Mouse (Mus musculus): ENCODE data around the gene Cdk14. TPM values are rescaled to one million over a fixed set of nuclear protein-coding genes. Genes with fewer than 3 reads are reported as not detected.

Cdk14 gene
- polyA plus RNA-seq, 1 experiment from 2014 or later = 30.6 TPM

- no peak overlapping the region for H3K9ac ChIP-seq (replicated peaks; ENCODE audit: low read depth, low read length)
- WGBS = 8% methylated on average over 6 of the region's 6 CpGs
- H3K27ac ChIP-seq (ENCODE audit: low read length) = no peak overlapping the region; the same call in 1 of the 2 replicates
- ATAC-seq = peak; percentile 73
- no peaks in the 10 kb centered on the region for H3K36me3 ChIP-seq (ENCODE audit: control insufficient read depth, insufficient read depth)
- no peak overlapping the region for H3K4me3 ChIP-seq (replicated peaks; ENCODE audit: low read length)
- no peak overlapping the region for H3K4me2 ChIP-seq (ENCODE audit: low read length)
- no peaks in the 10 kb centered on the region for H3K9me3 ChIP-seq (ENCODE audit: control insufficient read depth, low read length)
- no peaks in the 10 kb centered on the region for H3K27me3 ChIP-seq (replicated peaks; ENCODE audit: control insufficient read depth, insufficient read depth, low read length)
- H3K4me1 ChIP-seq (replicated peaks; ENCODE audit: control insufficient read depth, insufficient read depth, low read length) = peaks cover 20% of the 10 kb centered on the region
These were observed 552.1 kb downstream of the Cdk14 start for GRCm38 (mm10) chr5:4867849-4868562.

- Histone ChIP-seq H3K36me3 (ENCODE audit: control insufficient read depth, insufficient read depth) (no peaks in the 10 kb centered on the region), H3K27ac (ENCODE audit: low read length) (no peak overlapping the region), H3K9me3 (ENCODE audit: control insufficient read depth, low read length) (no peaks in the 10 kb centered on the region), H3K9ac (replicated peaks; ENCODE audit: low read depth, low read length) (no peak overlapping the region), H3K4me3 (replicated peaks; ENCODE audit: low read length) (no peak overlapping the region), H3K4me2 (ENCODE audit: low read length) (no peak overlapping the region), H3K27me3 (replicated peaks; ENCODE audit: control insufficient read depth, insufficient read depth, low read length) (no peaks in the 10 kb centered on the region), H3K4me1 (replicated peaks; ENCODE audit: control insufficient read depth, insufficient read depth, low read length) (peaks cover 26% of the 10 kb centered on the region)
- no peak for ATAC-seq
- 39% methylated on average over 8 of the region's 8 CpGs for WGBS
These were observed 553.2 kb downstream of the Cdk14 start for GRCm38 (mm10) chr5:4866945-4867344.

GRCm38 (mm10) chr5:4866099-4866498 is 554.0 kb downstream of the Cdk14 start:
- Histone ChIP-seq H3K4me1 (replicated peaks; ENCODE audit: control insufficient read depth, insufficient read depth, low read length) (peaks cover 33% of the 10 kb centered on the region), H3K36me3 (ENCODE audit: control insufficient read depth, insufficient read depth) (no peaks in the 10 kb centered on the region), H3K4me2 (ENCODE audit: low read length) (no peak overlapping the region), H3K9me3 (ENCODE audit: control insufficient read depth, low read length) (no peaks in the 10 kb centered on the region), H3K4me3 (replicated peaks; ENCODE audit: low read length) (no peak overlapping the region), H3K27me3 (replicated peaks; ENCODE audit: control insufficient read depth, insufficient read depth, low read length) (no peaks in the 10 kb centered on the region), H3K9ac (replicated peaks; ENCODE audit: low read depth, low read length) (no peak overlapping the region), H3K27ac (ENCODE audit: low read length) (no peak overlapping the region)
- ATAC-seq = no peak
- 13% methylated on average over 1 of the region's 1 CpGs for WGBS

- Histone ChIP-seq H3K9ac (replicated peaks; ENCODE audit: low read depth, low read length) (no peak overlapping the region), H3K4me3 (replicated peaks; ENCODE audit: low read length) (no peak overlapping the region), H3K36me3 (ENCODE audit: control insufficient read depth, insufficient read depth) (no peaks in the 10 kb centered on the region), H3K9me3 (ENCODE audit: control insufficient read depth, low read length) (no peaks in the 10 kb centered on the region), H3K4me1 (replicated peaks; ENCODE audit: control insufficient read depth, insufficient read depth, low read length) (peaks cover 25% of the 10 kb centered on the region), H3K27me3 (replicated peaks; ENCODE audit: control insufficient read depth, insufficient read depth, low read length) (no peaks in the 10 kb centered on the region), H3K27ac (ENCODE audit: low read length) (peak overlapping the region; percentile 81), H3K4me2 (ENCODE audit: low read length) (no peak overlapping the region)
- ATAC-seq = peak; percentile 47
- WGBS = 54% methylated on average over 9 of the region's 9 CpGs
These were observed 558.5 kb downstream of the Cdk14 start for GRCm38 (mm10) chr5:4861592-4861991.

GRCm38 (mm10) chr5:4861141-4861540 is 559.0 kb downstream of the Cdk14 start:
- Histone ChIP-seq H3K4me3 (replicated peaks; ENCODE audit: low read length) (no peak overlapping the region), H3K4me2 (ENCODE audit: low read length) (no peak overlapping the region), H3K27me3 (replicated peaks; ENCODE audit: control insufficient read depth, insufficient read depth, low read length) (no peaks in the 10 kb centered on the region), H3K4me1 (replicated peaks; ENCODE audit: control insufficient read depth, insufficient read depth, low read length) (peaks cover 24% of the 10 kb centered on the region), H3K9me3 (ENCODE audit: control insufficient read depth, low read length) (no peaks in the 10 kb centered on the region), H3K9ac (replicated peaks; ENCODE audit: low read depth, low read length) (no peak overlapping the region), H3K36me3 (ENCODE audit: control insufficient read depth, insufficient read depth) (no peaks in the 10 kb centered on the region), H3K27ac (ENCODE audit: low read length) (peak overlapping the region; percentile 81)
- peak; percentile 43 for ATAC-seq
- WGBS = 33% methylated on average over 2 of the region's 2 CpGs

- H3K9me3 ChIP-seq (ENCODE audit: control insufficient read depth, low read length) = no peaks in the 10 kb centered on the region
- 31% methylated on average over 5 of the region's 5 CpGs for WGBS
- peak overlapping the region; percentile 77 for H3K27ac ChIP-seq (ENCODE audit: low read length)
- no peak overlapping the region for H3K9ac ChIP-seq (replicated peaks; ENCODE audit: low read depth, low read length)
- no peak overlapping the region for H3K4me3 ChIP-seq (replicated peaks; ENCODE audit: low read length)
- no peaks in the 10 kb centered on the region for H3K27me3 ChIP-seq (replicated peaks; ENCODE audit: control insufficient read depth, insufficient read depth, low read length)
- no peaks in the 10 kb centered on the region for H3K36me3 ChIP-seq (ENCODE audit: control insufficient read depth, insufficient read depth)
- no peak overlapping the region for H3K4me2 ChIP-seq (ENCODE audit: low read length)
- peak; percentile 80 for ATAC-seq
- H3K4me1 ChIP-seq (replicated peaks; ENCODE audit: control insufficient read depth, insufficient read depth, low read length) = peaks cover 20% of the 10 kb centered on the region
These were observed 562.0 kb downstream of the Cdk14 start for GRCm38 (mm10) chr5:4858032-4858641.

- H3K27me3 ChIP-seq (replicated peaks; ENCODE audit: control insufficient read depth, insufficient read depth, low read length) = no peaks in the 10 kb centered on the region
- H3K4me2 ChIP-seq (ENCODE audit: low read length) = no peak overlapping the region
- peaks cover 18% of the 10 kb centered on the region for H3K4me1 ChIP-seq (replicated peaks; ENCODE audit: control insufficient read depth, insufficient read depth, low read length)
- H3K9ac ChIP-seq (replicated peaks; ENCODE audit: low read depth, low read length) = no peak overlapping the region
- no peaks in the 10 kb centered on the region for H3K36me3 ChIP-seq (ENCODE audit: control insufficient read depth, insufficient read depth)
- 84% methylated on average over 2 of the region's 2 CpGs for WGBS
- ATAC-seq = no peak
- no peak overlapping the region for H3K4me3 ChIP-seq (replicated peaks; ENCODE audit: low read length)
- no peaks in the 10 kb centered on the region for H3K9me3 ChIP-seq (ENCODE audit: control insufficient read depth, low read length)
- no peak overlapping the region for H3K27ac ChIP-seq (ENCODE audit: low read length)
These were observed 566.6 kb downstream of the Cdk14 start for GRCm38 (mm10) chr5:4853503-4853902.

GRCm38 (mm10) chr5:4852711-4853320 is 567.3 kb downstream of the Cdk14 start:
- 71% methylated on average over 6 of the region's 6 CpGs for WGBS
- Histone ChIP-seq H3K27ac (ENCODE audit: low read length) (peak overlapping the region; percentile 61), H3K4me3 (replicated peaks; ENCODE audit: low read length) (no peak overlapping the region), H3K9ac (replicated peaks; ENCODE audit: low read depth, low read length) (no peak overlapping the region), H3K36me3 (ENCODE audit: control insufficient read depth, insufficient read depth) (no peaks in the 10 kb centered on the region), H3K9me3 (ENCODE audit: control insufficient read depth, low read length) (no peaks in the 10 kb centered on the region), H3K4me2 (ENCODE audit: low read length) (no peak overlapping the region), H3K27me3 (replicated peaks; ENCODE audit: control insufficient read depth, insufficient read depth, low read length) (no peaks in the 10 kb centered on the region), H3K4me1 (replicated peaks; ENCODE audit: control insufficient read depth, insufficient read depth, low read length) (peaks cover 18% of the 10 kb centered on the region)
- ATAC-seq = no peak

GRCm38 (mm10) chr5:4851934-4852710 is 568.0 kb downstream of the Cdk14 start:
- Histone ChIP-seq H3K36me3 (ENCODE audit: control insufficient read depth, insufficient read depth) (no peaks in the 10 kb centered on the region), H3K4me2 (ENCODE audit: low read length) (no peak overlapping the region), H3K9me3 (ENCODE audit: control insufficient read depth, low read length) (no peaks in the 10 kb centered on the region), H3K27me3 (replicated peaks; ENCODE audit: control insufficient read depth, insufficient read depth, low read length) (no peaks in the 10 kb centered on the region), H3K4me3 (replicated peaks; ENCODE audit: low read length) (no peak overlapping the region), H3K4me1 (replicated peaks; ENCODE audit: control insufficient read depth, insufficient read depth, low read length) (peaks cover 18% of the 10 kb centered on the region), H3K27ac (ENCODE audit: low read length) (peak overlapping the region; percentile 80), H3K9ac (replicated peaks; ENCODE audit: low read depth, low read length) (no peak overlapping the region)
- peak; percentile 32 for ATAC-seq
- 63% methylated on average over 9 of the region's 9 CpGs for WGBS
